Mouse (Mus musculus) liver, postnatal 0 days (tissue): ENCODE measurements around the gene Vamp5. TPM values are rescaled to one million over a fixed set of nuclear protein-coding genes. Genes with fewer than 3 reads are reported as not detected.

Experiments used
- ATAC-seq: fragments of 200-750 bp; cut with Nextera tagmentation; 2 replicates; pipeline ENCODE4 v1.8.0; 2017; ENCODE audit warnings: mild to moderate bottlenecking, moderate library complexity
- DNase-seq: peaks from one replicate; pipeline ENCODE4 v3.0.0-alpha.2; 2016
- H3K27ac ChIP-seq: fragments of 300-500 bp; sonication (generic); 2 replicates; pipeline ENCODE4 v1.5.1; 2014; ENCODE audit warnings: antibody characterized with exemption, moderate library complexity, mild to moderate bottlenecking, low read depth
- H3K27me3 ChIP-seq: fragments of 300-500 bp; sonication (generic); 2 replicates; pipeline ENCODE4 v1.6.1; 2014; ENCODE audit warnings: low read length, control low read depth, mixed read lengths; ENCODE audit not compliant: insufficient read depth
- H3K36me3 ChIP-seq: fragments of 300-500 bp; sonication (generic); replicated peaks from 2 replicates; pipeline ENCODE4 v1.6.1; 2014; ENCODE audit warnings: mild to moderate bottlenecking, control low read depth, low read length, moderate library complexity, mixed read lengths; ENCODE audit not compliant: insufficient read depth
- H3K4me1 ChIP-seq: fragments of 300-500 bp; sonication (generic); 2 replicates; pipeline ENCODE4 v1.6.1; 2014; ENCODE audit warnings: antibody characterized with exemption, mild to moderate bottlenecking, control low read depth; ENCODE audit not compliant: insufficient read depth
- H3K4me2 ChIP-seq: fragments of 300-500 bp; sonication (generic); 2 replicates; pipeline ENCODE4 v1.6.1; 2014; ENCODE audit warnings: low read depth, mild to moderate bottlenecking, low read length, moderate library complexity, mixed read lengths
- H3K4me3 ChIP-seq: fragments of 300-500 bp; sonication (generic); 2 replicates; pipeline ENCODE4 v1.5.1; 2014; ENCODE audit warnings: low read depth, low read length
- H3K9ac ChIP-seq: fragments of 300-500 bp; sonication (generic); replicated peaks from 2 replicates; pipeline ENCODE4 v1.6.1; 2014; ENCODE audit warnings: mild to moderate bottlenecking, moderate library complexity
- H3K9me3 ChIP-seq: fragments of 300-500 bp; sonication (generic); 2 replicates; pipeline ENCODE4 v1.6.1; 2016; ENCODE audit warnings: mild to moderate bottlenecking, control low read depth, low read length, mixed read lengths
- CTCF ChIP-seq: sonication (generic); IDR thresholded peaks from 2 replicates; pipeline ENCODE4 v1.5.1; 2016; ENCODE audit warnings: antibody characterized with exemption, low read depth
- EP300 ChIP-seq: IDR thresholded peaks from 2 replicates; pipeline ENCODE4 v1.6.1; 2016; ENCODE audit warnings: antibody characterized with exemption, low read depth, mild to moderate bottlenecking
- WGBS: fragments of 180-500 bp; shearing (Covaris S2); extraction: QIAGEN DNeasy Blood & Tissue Kit; methylation state at CpG from one replicate; pipeline ENCODE4 v1.1.7; 2014; ENCODE audit not compliant: insufficient replicate concordance; 5-methylcytosine and 5-hydroxymethylcytosine counted together
- polyA plus RNA-seq: library from polyadenylated mRNA; unstranded; fragments of >200 nt; fragmentation: Nextera tagmentation; extraction: Ambion mirVana; gene quantifications from 2 replicates; pipeline ENCODE4 v1.2.1, GENCODE M21; 2015

Gene Vamp5
- polyA plus RNA-seq, 1 experiment from 2014 or later, result 53.1 TPM

GRCm38 (mm10) chr6:72418279-72418678, 38.0 kb upstream of the Vamp5 start:
- Histone ChIP-seq H3K9ac (no peak overlapping the region), H3K36me3 (peaks cover 24% of the 10 kb centered on the region), H3K4me1 (peaks cover 28% of the 10 kb centered on the region), H3K4me3 (no peak overlapping the region), H3K4me2 (no peak overlapping the region), H3K27me3 (no peaks in the 10 kb centered on the region), H3K9me3 (no peaks in the 10 kb centered on the region), H3K27ac (no peak overlapping the region)
- TF ChIP-seq CTCF (no peak), EP300 (peak; percentile 57; the same call in 1 of the 2 replicates)
- WGBS, result 49% methylated on average over 4 of the region's 4 CpGs
- no peak for DNase-seq
- ATAC-seq, result peak; percentile 9; the same call in 1 of the 2 replicates

DNA sequence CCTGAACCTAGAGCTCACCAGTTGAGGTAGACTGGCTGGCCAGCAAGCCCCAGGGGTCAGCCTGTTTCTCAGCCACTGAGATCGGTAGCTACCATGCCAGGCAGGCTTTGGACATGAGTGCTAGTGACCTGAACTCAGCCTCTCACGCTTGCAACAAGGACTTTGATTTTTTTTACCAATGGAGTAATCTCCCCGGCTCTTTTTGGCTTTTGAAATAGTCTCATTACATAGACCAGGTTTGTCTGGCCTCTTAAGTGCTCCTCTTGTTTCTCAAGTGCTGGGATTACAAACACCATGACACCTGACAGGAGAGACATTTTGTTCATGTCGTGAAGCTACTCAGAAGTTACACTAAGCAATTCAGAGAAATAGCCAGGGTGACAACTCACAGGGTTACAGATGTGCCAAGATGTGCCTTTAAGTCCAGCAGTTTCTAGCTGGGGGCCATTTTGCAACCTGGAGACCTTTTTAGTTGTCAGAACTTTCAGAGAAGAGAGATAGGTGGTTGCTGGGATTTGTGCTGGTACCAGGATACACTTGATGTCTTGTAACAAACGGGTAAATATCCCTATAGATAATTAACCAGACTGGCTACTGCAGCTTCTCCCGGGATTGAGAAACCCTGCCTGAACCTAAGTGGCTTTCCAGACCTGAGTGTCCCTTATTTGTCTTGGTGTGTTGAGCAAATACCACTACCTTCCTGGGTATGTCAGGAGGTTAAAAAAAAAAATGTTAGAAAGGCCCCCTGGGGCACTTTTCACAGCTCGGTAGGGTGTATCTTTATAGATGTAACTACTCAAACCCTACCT, 35.9 kb upstream of the Vamp5 start:
- Histone ChIP-seq H3K4me3 (0 out of 2 replicates have a peak overlapping the region, but pooled peaks have one; percentile 72), H3K4me2 (peak overlapping the region; percentile 92), H3K9ac (no peak overlapping the region), H3K4me1 (peaks cover 28% of the 10 kb centered on the region), H3K27ac (peak overlapping the region; percentile 46), H3K9me3 (no peaks in the 10 kb centered on the region), H3K36me3 (peaks cover 16% of the 10 kb centered on the region), H3K27me3 (no peaks in the 10 kb centered on the region)
- ATAC-seq (peak; percentile 52), DNase-seq (no peak)
- TF ChIP-seq EP300 (no peak), CTCF (no peak)
- WGBS, result 65% methylated on average over 7 of the region's 7 CpGs

- no peaks in the 10 kb centered on the region for H3K27me3 ChIP-seq
- TF ChIP-seq CTCF, result peak; percentile 32; the same call in 1 of the 2 replicates
- TF ChIP-seq EP300, result no peak
- WGBS, result 70% methylated on average over 5 of the region's 5 CpGs
- H3K4me3 ChIP-seq, result peak overlapping the region; percentile 72
- peaks cover 26% of the 10 kb centered on the region for H3K4me1 ChIP-seq
- no peak for ATAC-seq
- H3K4me2 ChIP-seq, result peak overlapping the region; percentile 92
- H3K36me3 ChIP-seq, result peaks cover 16% of the 10 kb centered on the region
- H3K9ac ChIP-seq, result peak overlapping the region; percentile 76; the same call in 1 of the 2 replicates
- no peak for DNase-seq
- H3K9me3 ChIP-seq, result no peaks in the 10 kb centered on the region
- peak overlapping the region; percentile 46 for H3K27ac ChIP-seq
These were observed 34.9 kb upstream of the Vamp5 start for GRCm38 (mm10) chr6:72415181-72415580.

DNA sequence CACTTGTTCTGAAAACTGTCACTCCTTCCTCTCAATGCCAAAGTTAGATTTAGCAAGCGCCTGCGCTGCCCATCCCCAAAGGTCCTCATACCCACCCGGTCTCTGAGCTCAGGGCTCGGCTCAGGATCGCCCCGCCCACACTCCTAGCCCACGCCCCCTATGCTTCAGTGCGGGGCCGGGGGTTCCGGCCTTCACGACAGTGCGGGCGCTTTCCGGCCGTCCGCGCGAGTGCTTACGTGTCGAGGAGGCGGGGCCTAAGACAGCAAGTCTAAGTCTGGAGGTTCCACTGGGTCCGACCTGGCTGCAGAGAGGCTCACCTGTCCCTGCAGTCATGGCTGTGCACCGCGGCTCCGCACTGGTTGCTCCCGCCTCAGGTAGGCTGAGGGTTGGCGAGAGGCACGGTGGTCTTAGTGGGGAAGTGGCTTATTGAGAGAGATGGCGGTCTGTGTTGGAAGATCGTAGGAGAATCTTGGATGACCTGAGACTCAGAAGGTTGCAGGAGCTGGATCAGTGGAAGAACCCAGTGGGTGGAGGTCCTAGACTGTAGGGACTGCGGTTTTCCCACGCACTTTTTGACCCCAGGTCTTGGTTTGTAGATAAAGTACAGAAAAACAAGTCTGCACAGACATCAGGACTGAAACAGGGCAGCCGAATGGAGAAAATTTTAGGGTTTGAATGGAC, 33.9 kb upstream of the Vamp5 start, which contains the start of gene Ggcx:
Ggcx (plus strand) TSS at position 233 of the 681 bp plus-strand sequence.
- H3K27me3 ChIP-seq, result no peaks in the 10 kb centered on the region
- peak within 1 kb of the TSS; percentile 72 for H3K4me3 ChIP-seq
- peak; percentile 95 for DNase-seq
- H3K9ac ChIP-seq, result peak within 1 kb of the TSS; percentile 76
- 1% methylated on average over 33 of the region's 33 CpGs for WGBS
- ATAC-seq, result peak; percentile 88
- H3K27ac ChIP-seq, result peak within 1 kb of the TSS; percentile 73
- H3K9me3 ChIP-seq, result no peaks in the 10 kb centered on the region
- H3K4me1 ChIP-seq, result peaks cover 26% of the 10 kb centered on the region
- TF ChIP-seq EP300, result no peak
- TF ChIP-seq CTCF, result peak; percentile 21; the same call in 1 of the 2 replicates
- peaks cover 15% of the 10 kb centered on the region for H3K36me3 ChIP-seq
- peak within 1 kb of the TSS; percentile 92 for H3K4me2 ChIP-seq

GRCm38 (mm10) chr6:72410518-72410917, 30.2 kb upstream of the Vamp5 start:
- Histone ChIP-seq H3K4me1 (peaks cover 9% of the 10 kb centered on the region), H3K4me3 (no peak overlapping the region), H3K4me2 (no peak overlapping the region), H3K27ac (no peak overlapping the region), H3K27me3 (no peaks in the 10 kb centered on the region), H3K9ac (no peak overlapping the region), H3K36me3 (no peaks in the 10 kb centered on the region), H3K9me3 (no peaks in the 10 kb centered on the region)
- ATAC-seq, result no peak
- DNase-seq, result no peak
- TF ChIP-seq CTCF (no peak), EP300 (no peak)
- WGBS, result 43% methylated on average over 7 of the region's 7 CpGs

GRCm38 (mm10) chr6:72410003-72410402, 29.7 kb upstream of the Vamp5 start:
- H3K36me3 ChIP-seq, result no peaks in the 10 kb centered on the region
- no peaks in the 10 kb centered on the region for H3K9me3 ChIP-seq
- H3K4me3 ChIP-seq, result no peak overlapping the region
- ATAC-seq (no peak), DNase-seq (no peak)
- no peak overlapping the region for H3K27ac ChIP-seq
- TF ChIP-seq CTCF (peak; percentile 38; the same call in 1 of the 2 replicates), EP300 (no peak)
- H3K4me2 ChIP-seq, result no peak overlapping the region
- WGBS, result 21% methylated on average over 1 of the region's 1 CpGs
- peaks cover 6% of the 10 kb centered on the region for H3K4me1 ChIP-seq
- no peak overlapping the region for H3K9ac ChIP-seq
- H3K27me3 ChIP-seq, result no peaks in the 10 kb centered on the region
